Mouse (Mus musculus) CH12.LX (cell line): ENCODE measurements at regions not wholly inside any gene's neighbourhood (a gene's known extent, or its start where the extent isn't known, plus 50 kb on each side); places are given as distances from the start of the nearest gene placed in this dataset.

Experiments used
- DNase-seq: peaks from one replicate; pipeline ENCODE4 v3.0.0-alpha.2; 2013; ENCODE audit errors: extremely low read depth
- H3K27ac ChIP-seq: 2 replicates; pipeline ENCODE4 v1.5.1; 2012; ENCODE audit warnings: low read depth, mild to moderate bottlenecking, control low read depth, moderate library complexity; ENCODE audit not compliant: insufficient read depth
- H3K27me3 ChIP-seq: replicated peaks from 2 replicates; pipeline ENCODE3; 2012; ENCODE audit warnings: inconsistent platforms
- H3K36me3 ChIP-seq, 2 experiments: replicated peaks in 1 of 2; 2 replicates each; pipeline versions ENCODE3 to v1.6.1; 2012; ENCODE audit warnings: inconsistent platforms in 1 of 2, low read length in 1 of 2, mild to moderate bottlenecking in 1 of 2, mixed read lengths in 1 of 2, moderate library complexity in 1 of 2; ENCODE audit not compliant: control insufficient read depth in 1 of 2, insufficient read depth in 1 of 2
- H3K4me1 ChIP-seq, 2 experiments: 2 replicates each; pipeline ENCODE4 v1.6.1; 2012; ENCODE audit warnings: inconsistent platforms in 1 of 2, moderate library complexity in 1 of 2; ENCODE audit not compliant: insufficient read depth in 2 of 2, control insufficient read depth in 1 of 2
- H3K4me2 ChIP-seq: 2 replicates; pipeline ENCODE4 v1.6.1; 2012; ENCODE audit warnings: low read depth, mild to moderate bottlenecking, control low read depth; ENCODE audit not compliant: poor library complexity, insufficient read depth, severe bottlenecking
- H3K4me3 ChIP-seq, 3 experiments: fragments of 150-350 bp in 1 of 3; sonication (generic) in 1 of 3; replicated peaks in 1 of 3; 2 replicates each; pipeline versions ENCODE3 to v1.5.1; 2011 to 2012; ENCODE audit warnings: low read depth in 2 of 3, low read length in 2 of 3, mild to moderate bottlenecking in 2 of 3, moderate library complexity in 2 of 3, control low read depth in 1 of 3, improper control_type of control experiment in 1 of 3, inconsistent platforms in 1 of 3, mixed read lengths in 1 of 3; ENCODE audit not compliant: poor library complexity in 1 of 3
- H3K79me2 ChIP-seq: replicated peaks from 2 replicates; pipeline ENCODE4 v1.6.1; 2012; ENCODE audit warnings: mild to moderate bottlenecking, moderate library complexity; ENCODE audit not compliant: control insufficient read depth, poor library complexity, insufficient read depth, severe bottlenecking; ENCODE audit errors: extremely low read depth
- H3K9ac ChIP-seq: 2 replicates; pipeline ENCODE4 v1.6.1; 2012; ENCODE audit warnings: low read depth, mild to moderate bottlenecking, control low read depth, moderate library complexity; ENCODE audit not compliant: insufficient read depth
- H3K9me3 ChIP-seq: replicated peaks from 2 replicates; pipeline ENCODE3; 2012; ENCODE audit warnings: low read length, inconsistent platforms, mixed read lengths
- BHLHE40 ChIP-seq: IDR thresholded peaks from 2 replicates; pipeline ENCODE4 v1.6.1; 2011; ENCODE audit warnings: mild to moderate bottlenecking, low read depth, low read length, improper control_type of control experiment
- CTCF ChIP-seq, 2 experiments: IDR thresholded peaks in 1 of 2; conservative IDR thresholded peaks in 1 of 2; 2 replicates each; pipeline ENCODE4 v1.5.1; 2011 to 2012; ENCODE audit warnings: low read depth in 2 of 2, low read length in 2 of 2, improper control_type of control experiment in 1 of 2, inconsistent platforms in 1 of 2, mild to moderate bottlenecking in 1 of 2, moderate library complexity in 1 of 2
- E2F4 ChIP-seq: IDR thresholded peaks from 2 replicates; pipeline ENCODE4 v1.6.1; 2011; ENCODE audit warnings: low read depth, low read length, improper control_type of control experiment; ENCODE audit not compliant: insufficient replicate concordance
- ELF1 ChIP-seq: IDR thresholded peaks from 2 replicates; pipeline ENCODE4 v1.6.1; 2014; ENCODE audit warnings: low read depth, mild to moderate bottlenecking, inconsistent platforms, low read length, improper control_type of control experiment
- ETS1 ChIP-seq: conservative IDR thresholded peaks from 2 replicates; pipeline ENCODE4 v1.6.1; 2012; ENCODE audit warnings: low read depth, mild to moderate bottlenecking, inconsistent platforms, low read length, improper control_type of control experiment, moderate library complexity
- HCFC1 ChIP-seq: IDR thresholded peaks from 2 replicates; pipeline ENCODE4 v1.6.1; 2012; ENCODE audit warnings: low read depth, mild to moderate bottlenecking, inconsistent platforms, low read length, improper control_type of control experiment
- JUN ChIP-seq: IDR thresholded peaks from 2 replicates; pipeline ENCODE4 v1.6.1; 2011; ENCODE audit warnings: low read depth, mild to moderate bottlenecking, low read length, improper control_type of control experiment, moderate library complexity; ENCODE audit not compliant: insufficient read depth
- JUND ChIP-seq: conservative IDR thresholded peaks from 2 replicates; pipeline ENCODE4 v1.6.1; 2011; ENCODE audit warnings: low read depth, low read length, improper control_type of control experiment
- KAT2A ChIP-seq: IDR thresholded peaks from 2 replicates; pipeline ENCODE4 v1.6.1; 2012; ENCODE audit warnings: low read length, improper control_type of control experiment, inconsistent platforms; ENCODE audit not compliant: insufficient replicate concordance
- MAFK ChIP-seq: IDR thresholded peaks from 2 replicates; pipeline ENCODE4 v1.6.1; 2011; ENCODE audit warnings: low read length, improper control_type of control experiment; ENCODE audit not compliant: insufficient replicate concordance
- MAZ ChIP-seq: IDR thresholded peaks from 2 replicates; pipeline ENCODE4 v1.6.1; 2012; ENCODE audit warnings: low read depth, mild to moderate bottlenecking, inconsistent platforms, low read length, improper control_type of control experiment, moderate library complexity
- MXI1 ChIP-seq: IDR thresholded peaks from 2 replicates; pipeline ENCODE4 v1.6.1; 2011; ENCODE audit warnings: mild to moderate bottlenecking, low read depth, low read length, improper control_type of control experiment
- MYC ChIP-seq: IDR thresholded peaks from 2 replicates; pipeline ENCODE4 v1.6.1; 2011; ENCODE audit warnings: low read depth, mild to moderate bottlenecking, improper control_type of control experiment, low read length
- NRF1 ChIP-seq: IDR thresholded peaks from 2 replicates; pipeline ENCODE4 v1.6.1; 2014; ENCODE audit warnings: low read depth, mild to moderate bottlenecking, inconsistent platforms, low read length, improper control_type of control experiment, moderate library complexity
- POLR2A ChIP-seq: IDR thresholded peaks from 2 replicates; pipeline ENCODE4 v1.6.1; 2011; ENCODE audit warnings: low read depth, mild to moderate bottlenecking, improper control_type of control experiment, low read length
- RAD21 ChIP-seq: IDR thresholded peaks from 2 replicates; pipeline ENCODE4 v1.6.1; 2011; ENCODE audit warnings: low read depth, mild to moderate bottlenecking, low read length, improper control_type of control experiment, moderate library complexity
- SMC3 ChIP-seq: IDR thresholded peaks from 2 replicates; pipeline ENCODE4 v1.6.1; 2011; ENCODE audit warnings: low read depth, low read length, improper control_type of control experiment
- TBP ChIP-seq: conservative IDR thresholded peaks from 2 replicates; pipeline ENCODE4 v1.6.1; 2011; ENCODE audit warnings: low read depth, low read length, improper control_type of control experiment
- TCF12 ChIP-seq: IDR thresholded peaks from 2 replicates; pipeline ENCODE4 v1.6.1; 2014; ENCODE audit warnings: low read depth, mild to moderate bottlenecking, inconsistent platforms, low read length, improper control_type of control experiment
- UBTF ChIP-seq: IDR thresholded peaks from 2 replicates; pipeline ENCODE4 v1.6.1; 2012; ENCODE audit warnings: low read depth, mild to moderate bottlenecking, inconsistent platforms, low read length, improper control_type of control experiment, moderate library complexity
- ZNF384 ChIP-seq: IDR thresholded peaks from 2 replicates; pipeline ENCODE4 v1.6.1; 2012; ENCODE audit warnings: low read depth, low read length, improper control_type of control experiment, inconsistent platforms
- dilution Hi-C: fragments of 300-500 bp; cut with MboI; formaldehyde crosslinking; loops from 2 replicates; pipeline ENCODE4 v1.14.3; 2020; ENCODE audit warnings: low sequenced_read_pairs; ENCODE audit not compliant: extremely low pct_unique_long_range_greater_than_20kb, extremely low pct_ligation_motif_present
- in situ Hi-C: fragments of 300-500 bp; cut with MboI; formaldehyde crosslinking; loops from 3 replicates; pipeline ENCODE4 v1.14.3; 2019; ENCODE audit warnings: low sequenced_read_pairs, low pct_ligation_motif_present, low pct_unique_long_range_greater_than_20kb, mixed read lengths

GRCm38 (mm10) chr13:111992075-111992847 lies 183.5 kb upstream of the Map3k1 start:
- in situ Hi-C loops, result no loop called here
- no peak for TF ChIP-seq SMC3
- TF ChIP-seq HCFC1, result no peak
- no peak for TF ChIP-seq TBP
- no peak for TF ChIP-seq ZNF384
- no peak for TF ChIP-seq RAD21
- TF ChIP-seq E2F4, result no peak
- TF ChIP-seq KAT2A, result no peak
- no peak for TF ChIP-seq MYC
- no peak for TF ChIP-seq JUND
- TF ChIP-seq ETS1, result no peak
- TF ChIP-seq UBTF, result no peak
- TF ChIP-seq ELF1, result no peak
- no peak for TF ChIP-seq MAFK
- no peak for TF ChIP-seq MAZ
- no peak for TF ChIP-seq POLR2A
- no peak for TF ChIP-seq JUN
- TF ChIP-seq, all 38 proteins: peak for 0
- no peaks in the 10 kb centered on the region for H3K27me3 ChIP-seq
- H3K4me2 ChIP-seq, result no peak overlapping the region
- no peak for DNase-seq
- no peak overlapping the region for H3K4me3 ChIP-seq
- peaks cover 0 to 19% of the 10 kb centered on the region in 2 experiments; a peak in 1 of 4 replicates for H3K4me1 ChIP-seq
- no peak overlapping the region for H3K27ac ChIP-seq
- H3K36me3 ChIP-seq, result no peaks in the 10 kb centered on the region
- H3K79me2 ChIP-seq, result no peaks in the 10 kb centered on the region
- peaks cover 3% of the 10 kb centered on the region for H3K9me3 ChIP-seq
- H3K9ac ChIP-seq, result no peak overlapping the region
- dilution Hi-C loops, result no loop called here

GRCm38 (mm10) chr13:111994862-111995490 lies 186.2 kb upstream of the Map3k1 start:
- no peak overlapping the region for H3K27ac ChIP-seq
- no peaks in the 10 kb centered on the region for H3K27me3 ChIP-seq
- dilution Hi-C loops, result no loop called here
- no peaks in the 10 kb centered on the region for H3K9me3 ChIP-seq
- in situ Hi-C loops, result no loop called here
- H3K9ac ChIP-seq, result no peak overlapping the region
- peaks cover 0 to 23% of the 10 kb centered on the region in 2 experiments; a peak in 2 of 4 replicates for H3K4me1 ChIP-seq
- no peaks in the 10 kb centered on the region for H3K36me3 ChIP-seq
- no peaks in the 10 kb centered on the region for H3K79me2 ChIP-seq
- H3K4me2 ChIP-seq, result no peak overlapping the region
- H3K4me3 ChIP-seq, result no peak overlapping the region
- no peak for DNase-seq
- no peak for TF ChIP-seq NRF1
- no peak for TF ChIP-seq TCF12
- no peak for TF ChIP-seq HCFC1
- no peak for TF ChIP-seq BHLHE40
- no peak for TF ChIP-seq UBTF
- TF ChIP-seq CTCF (conservative IDR thresholded peaks at IDR 0.05 in 1 of 2, IDR thresholded peaks at IDR 0.05 in 1 of 2; ENCODE audit: low read depth in 2 of 2, low read length in 2 of 2), result no peak
- no peak for TF ChIP-seq MXI1
